Mouse (Mus musculus): ENCODE measurements around the gene Hoxc5. TPM values are rescaled to one million over a fixed set of nuclear protein-coding genes. Genes with fewer than 3 reads are reported as not detected.

Gene Hoxc5
- polyA plus RNA-seq, 1 experiment from 2014 or later = 0.53 TPM

GRCm38 (mm10) chr15:103060021-103060340, 92.7 kb downstream of the Hoxc5 start:
- no peak for ATAC-seq (replicated peaks; ENCODE audit: insufficient number of reproducible peaks, low FRiP score, low TSS enrichment, low read depth)
- Histone ChIP-seq H3K4me1 (ENCODE audit: control insufficient read depth, insufficient read depth, low read length) (no peaks in the 10 kb centered on the region), H3K27me3 (ENCODE audit: control insufficient read depth, insufficient read depth, low read length) (peaks cover 81% of the 10 kb centered on the region), H3K4me2 (ENCODE audit: low read depth, low read length) (no peak overlapping the region), H3K27ac (replicated peaks; ENCODE audit: low read depth, low read length) (no peak overlapping the region), H3K9ac (replicated peaks; ENCODE audit: low read length) (no peak overlapping the region), H3K9me3 (replicated peaks; ENCODE audit: control insufficient read depth, low read length) (no peaks in the 10 kb centered on the region), H3K4me3 (ENCODE audit: low read depth, low read length) (no peak overlapping the region), H3K36me3 (replicated peaks; ENCODE audit: control insufficient read depth, insufficient read depth, low read depth, low read length) (no peaks in the 10 kb centered on the region)
- 3% methylated on average over 11 of the region's 11 CpGs for WGBS
- DNase-seq (ENCODE audit: low spot score) = no peak

DNA sequence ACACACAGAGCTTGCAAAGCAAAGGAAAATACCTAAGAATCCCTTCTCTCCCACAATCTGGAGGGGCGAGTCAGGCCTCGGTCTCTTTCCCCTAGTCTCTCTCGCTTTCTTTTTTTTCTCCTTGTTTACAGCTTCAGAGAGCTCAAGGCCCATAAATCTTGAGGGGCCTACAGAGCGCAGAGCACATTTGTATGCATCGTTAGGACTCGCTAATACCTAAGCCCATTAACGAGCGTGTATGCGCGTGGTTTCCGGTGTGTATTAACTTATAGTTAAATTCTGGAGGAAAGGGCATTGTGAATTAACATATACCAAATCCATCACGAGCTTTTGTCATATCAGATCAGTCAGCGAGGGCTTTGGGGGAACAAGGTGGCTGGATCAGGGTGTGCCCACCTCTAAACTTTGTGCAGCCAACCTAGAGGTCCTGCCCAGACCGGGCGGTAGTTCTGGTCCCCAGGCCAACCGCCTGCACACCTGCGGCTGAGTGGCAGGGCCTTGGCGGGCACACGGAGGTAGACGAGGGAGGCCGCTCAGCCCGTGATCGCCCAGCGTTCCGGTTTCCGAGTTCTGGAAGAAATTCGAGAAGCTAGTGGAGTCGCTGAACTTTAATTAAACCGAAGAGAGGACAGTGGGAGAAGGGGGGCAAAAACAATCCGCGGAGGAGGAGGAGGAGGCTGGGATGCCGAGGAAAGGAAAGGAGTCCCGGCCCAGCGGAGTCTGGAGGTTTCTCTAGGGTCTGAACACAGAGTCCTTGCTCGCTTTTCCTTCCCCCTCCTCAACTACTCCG, 93.3 kb downstream of the Hoxc5 start:
- peaks cover 81% of the 10 kb centered on the region for H3K27me3 ChIP-seq (ENCODE audit: control insufficient read depth, insufficient read depth, low read length)
- H3K4me1 ChIP-seq (ENCODE audit: control insufficient read depth, insufficient read depth, low read length) = no peaks in the 10 kb centered on the region
- H3K9ac ChIP-seq (replicated peaks; ENCODE audit: low read length) = no peak overlapping the region
- H3K36me3 ChIP-seq (replicated peaks; ENCODE audit: control insufficient read depth, insufficient read depth, low read depth, low read length) = no peaks in the 10 kb centered on the region
- ATAC-seq (replicated peaks; ENCODE audit: insufficient number of reproducible peaks, low FRiP score, low TSS enrichment, low read depth) (no peak), DNase-seq (ENCODE audit: low spot score) (no peak)
- H3K4me2 ChIP-seq (ENCODE audit: low read depth, low read length) = no peak overlapping the region
- H3K4me3 ChIP-seq (ENCODE audit: low read depth, low read length) = no peak overlapping the region
- H3K9me3 ChIP-seq (replicated peaks; ENCODE audit: control insufficient read depth, low read length) = no peaks in the 10 kb centered on the region
- WGBS = 1% methylated on average over 36 of the region's 36 CpGs
- no peak overlapping the region for H3K27ac ChIP-seq (replicated peaks; ENCODE audit: low read depth, low read length)

DNA sequence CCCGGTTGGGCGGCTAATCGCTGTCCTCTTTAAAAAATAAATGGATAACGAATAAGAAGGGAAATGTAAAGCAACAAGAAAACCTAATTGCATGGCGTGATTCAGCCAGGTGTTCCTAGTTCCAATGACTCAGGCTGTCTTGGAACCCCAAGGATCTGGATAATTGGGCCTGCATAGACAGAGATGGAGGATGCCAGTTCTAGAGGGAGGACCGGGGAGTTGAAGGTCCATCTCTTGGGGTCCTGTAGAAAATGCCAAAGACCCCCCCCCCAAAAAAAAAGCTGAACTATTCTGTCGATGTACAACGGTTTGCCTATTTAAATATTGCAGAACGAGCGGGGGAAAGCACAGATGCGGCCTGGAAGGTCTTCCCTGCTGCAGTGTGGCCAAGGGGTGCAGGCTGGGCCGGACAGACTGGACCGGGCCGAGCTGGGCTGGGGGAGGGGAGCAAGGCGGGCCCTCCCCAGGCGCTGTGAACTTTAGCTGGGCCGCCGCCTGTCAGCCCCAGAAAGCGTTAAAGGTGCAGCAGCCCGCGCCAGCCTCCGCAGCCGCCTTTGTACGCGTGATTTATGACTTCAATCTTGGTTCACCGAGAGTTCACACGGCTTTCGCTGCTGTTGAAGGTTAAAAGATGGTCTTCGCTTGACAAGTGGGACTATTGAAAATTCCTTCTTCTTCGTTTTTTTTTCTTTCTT, 94.0 kb downstream of the Hoxc5 start:
- Histone ChIP-seq H3K4me3 (ENCODE audit: low read depth, low read length) (no peak overlapping the region), H3K9ac (replicated peaks; ENCODE audit: low read length) (no peak overlapping the region), H3K27ac (replicated peaks; ENCODE audit: low read depth, low read length) (no peak overlapping the region), H3K27me3 (ENCODE audit: control insufficient read depth, insufficient read depth, low read length) (peaks cover 83% of the 10 kb centered on the region), H3K4me1 (ENCODE audit: control insufficient read depth, insufficient read depth, low read length) (no peaks in the 10 kb centered on the region), H3K36me3 (replicated peaks; ENCODE audit: control insufficient read depth, insufficient read depth, low read depth, low read length) (no peaks in the 10 kb centered on the region), H3K9me3 (replicated peaks; ENCODE audit: control insufficient read depth, low read length) (no peaks in the 10 kb centered on the region), H3K4me2 (ENCODE audit: low read depth, low read length) (no peak overlapping the region)
- WGBS = under 1% methylated on average over 30 of the region's 30 CpGs
- DNase-seq (ENCODE audit: low spot score) (no peak), ATAC-seq (replicated peaks; ENCODE audit: insufficient number of reproducible peaks, low FRiP score, low TSS enrichment, low read depth) (no peak)

DNA sequence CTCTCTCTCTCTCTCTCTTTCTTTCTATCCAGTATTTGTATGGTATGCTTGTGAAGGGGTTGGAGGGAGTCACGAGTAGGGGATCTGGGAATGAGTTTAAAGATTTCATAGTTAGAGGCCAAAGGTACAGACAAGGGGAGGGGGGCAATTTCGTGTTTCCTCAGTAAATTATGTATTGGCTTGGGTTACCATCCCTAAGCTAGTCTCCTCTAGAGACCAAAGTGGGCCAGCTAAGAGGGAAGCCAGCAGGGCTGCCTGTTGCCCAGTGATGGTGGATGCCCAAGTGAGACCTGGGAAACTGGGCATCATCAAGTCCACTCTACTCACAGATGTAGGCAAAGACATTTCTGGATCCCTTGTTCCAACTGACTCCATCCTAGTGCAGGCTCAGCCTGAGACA, 94.7 kb downstream of the Hoxc5 start:
- WGBS = 7% methylated on average over 2 of the region's 2 CpGs
- Histone ChIP-seq H3K9me3 (replicated peaks; ENCODE audit: control insufficient read depth, low read length) (no peaks in the 10 kb centered on the region), H3K36me3 (replicated peaks; ENCODE audit: control insufficient read depth, insufficient read depth, low read depth, low read length) (no peaks in the 10 kb centered on the region), H3K27me3 (ENCODE audit: control insufficient read depth, insufficient read depth, low read length) (peaks cover 78% of the 10 kb centered on the region), H3K27ac (replicated peaks; ENCODE audit: low read depth, low read length) (no peak overlapping the region), H3K4me3 (ENCODE audit: low read depth, low read length) (no peak overlapping the region), H3K9ac (replicated peaks; ENCODE audit: low read length) (no peak overlapping the region), H3K4me1 (ENCODE audit: control insufficient read depth, insufficient read depth, low read length) (no peaks in the 10 kb centered on the region), H3K4me2 (ENCODE audit: low read depth, low read length) (no peak overlapping the region)
- DNase-seq (ENCODE audit: low spot score) (no peak), ATAC-seq (replicated peaks; ENCODE audit: insufficient number of reproducible peaks, low FRiP score, low TSS enrichment, low read depth) (no peak)

DNA sequence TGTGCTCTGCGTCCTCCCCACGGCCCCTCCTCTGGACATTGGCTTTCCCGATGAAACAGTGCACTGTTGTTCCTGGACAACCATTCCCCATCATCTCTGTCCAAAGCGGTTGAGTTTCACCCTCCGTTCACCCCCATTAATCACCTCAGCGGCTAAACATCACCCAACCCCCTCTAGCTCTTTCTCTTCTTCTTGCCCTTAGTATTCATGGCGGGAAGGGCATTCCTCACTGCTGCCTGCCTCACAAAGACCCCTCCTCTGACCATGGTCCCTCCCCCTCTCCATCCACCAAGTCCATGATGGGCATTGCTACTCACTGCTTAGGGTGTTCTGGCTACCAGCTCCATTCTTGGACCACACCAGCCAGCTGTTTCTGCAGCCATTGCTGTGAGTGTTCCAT, 98.4 kb downstream of the Hoxc5 start:
- no peaks in the 10 kb centered on the region for H3K4me1 ChIP-seq (ENCODE audit: control insufficient read depth, insufficient read depth, low read length)
- DNase-seq (ENCODE audit: low spot score) (no peak), ATAC-seq (replicated peaks; ENCODE audit: insufficient number of reproducible peaks, low FRiP score, low TSS enrichment, low read depth) (no peak)
- 52% methylated on average over 7 of the region's 7 CpGs for WGBS
- peaks cover 81% of the 10 kb centered on the region for H3K27me3 ChIP-seq (ENCODE audit: control insufficient read depth, insufficient read depth, low read length)
- H3K27ac ChIP-seq (replicated peaks; ENCODE audit: low read depth, low read length) = no peak overlapping the region
- no peak overlapping the region for H3K4me2 ChIP-seq (ENCODE audit: low read depth, low read length)
- no peaks in the 10 kb centered on the region for H3K9me3 ChIP-seq (replicated peaks; ENCODE audit: control insufficient read depth, low read length)
- H3K36me3 ChIP-seq (replicated peaks; ENCODE audit: control insufficient read depth, insufficient read depth, low read depth, low read length) = no peaks in the 10 kb centered on the region
- no peak overlapping the region for H3K9ac ChIP-seq (replicated peaks; ENCODE audit: low read length)
- H3K4me3 ChIP-seq (ENCODE audit: low read depth, low read length) = no peak overlapping the region

MicroRNAs within 50 kb of the gene (microRNA counts, 519-probe panel; counts per million panel counts)
- microRNA mmu-miR-615-3p = not detected
- not detected for microRNA mmu-miR-615-5p

Small RNAs within 50 kb of the gene (microRNA-seq; reads per million reads assigned to microRNA genes)
- gene Mir196a-2 (ENCODE audit: borderline number of aligned reads) (5.2 reads per million, percentile 4 among the genes with 10 or more reads in this experiment), gene Mir615 (ENCODE audit: borderline number of aligned reads) (92.7 reads per million, percentile 39 among the genes with 10 or more reads in this experiment)

Other genes with a start within 250 kb of the Hoxc5 start
- gene Calcoco1, start 245.3 kb upstream of the Hoxc5 start, polyA plus RNA-seq (2014; fragmentation: Nextera tagmentation; extraction: Ambion mirVana) = 32.2 and 34.0 TPM in 2 replicates
- 0.17 TPM in 1 of 2 replicates, not detected in the other for gene Hoxc13, start 46.3 kb upstream of the Hoxc5 start, polyA plus RNA-seq (2014; fragmentation: Nextera tagmentation; extraction: Ambion mirVana)
- gene Hoxc12, start 30.7 kb upstream of the Hoxc5 start, polyA plus RNA-seq (2014; fragmentation: Nextera tagmentation; extraction: Ambion mirVana) = not detected in 2 replicates
- gene Hoxc11, start 13.0 kb upstream of the Hoxc5 start, polyA plus RNA-seq (2014; fragmentation: Nextera tagmentation; extraction: Ambion mirVana) = not detected in 2 replicates
- not detected in 2 replicates for gene Hoxc10, start 647 bp upstream of the Hoxc5 start, polyA plus RNA-seq (2014; fragmentation: Nextera tagmentation; extraction: Ambion mirVana)
- not detected in 2 replicates for gene Hoxc9, start 9.0 kb downstream of the Hoxc5 start, polyA plus RNA-seq (2014; fragmentation: Nextera tagmentation; extraction: Ambion mirVana)
- gene Hoxc8, start 23.2 kb downstream of the Hoxc5 start, polyA plus RNA-seq (2014; fragmentation: Nextera tagmentation; extraction: Ambion mirVana) = not detected in 2 replicates
- gene Hoxc6, start 30.8 kb downstream of the Hoxc5 start, polyA plus RNA-seq (2014; fragmentation: Nextera tagmentation; extraction: Ambion mirVana) = 0.17 and 0.43 TPM in 2 replicates
- gene Hoxc4, start 51.5 kb downstream of the Hoxc5 start, polyA plus RNA-seq (2014; fragmentation: Nextera tagmentation; extraction: Ambion mirVana) = 1.6 and 1.7 TPM in 2 replicates
- gene Smug1, start 199.6 kb downstream of the Hoxc5 start, polyA plus RNA-seq (2014; fragmentation: Nextera tagmentation; extraction: Ambion mirVana) = 17.8 and 20.5 TPM in 2 replicates

All from embryonic facial prominence, embryonic 11.5 days (tissue).